Mouse (Mus musculus) cerebellum, postnatal 36 days (tissue): ENCODE measurements at regions not wholly inside any gene's neighbourhood (a gene's known extent, or its start where the extent isn't known, plus 50 kb on each side); places are given as distances from the start of the nearest gene placed in this dataset.

Source experiments
- DNase-seq, 2 experiments: peaks; one replicate each; pipeline ENCODE4 v3.0.0; 2021 to 2022; ENCODE audit warnings: mixed read lengths in 2 of 2

DNA sequence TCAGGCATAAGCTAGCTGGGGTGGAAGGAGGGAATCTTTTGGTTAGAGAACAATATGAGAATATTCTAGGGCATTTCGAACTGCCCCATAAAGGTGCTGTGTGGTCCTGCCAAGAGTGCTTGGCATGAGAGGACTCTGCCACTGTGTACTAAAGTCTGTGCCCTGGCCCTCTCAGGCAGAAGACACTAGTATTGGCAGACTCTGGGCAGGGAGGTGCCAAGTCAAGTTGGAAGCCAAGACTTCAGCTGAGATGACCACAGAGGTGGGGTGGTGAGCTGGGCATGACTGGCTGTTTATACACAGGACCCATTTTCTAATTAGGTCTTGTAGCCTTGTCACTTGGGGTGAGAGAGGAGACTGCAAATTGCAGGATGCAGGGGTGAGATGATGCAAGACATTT is 104.4 kb upstream of the Glra1 start:
- DNase-seq = peak; percentile 78 to 85

DNA sequence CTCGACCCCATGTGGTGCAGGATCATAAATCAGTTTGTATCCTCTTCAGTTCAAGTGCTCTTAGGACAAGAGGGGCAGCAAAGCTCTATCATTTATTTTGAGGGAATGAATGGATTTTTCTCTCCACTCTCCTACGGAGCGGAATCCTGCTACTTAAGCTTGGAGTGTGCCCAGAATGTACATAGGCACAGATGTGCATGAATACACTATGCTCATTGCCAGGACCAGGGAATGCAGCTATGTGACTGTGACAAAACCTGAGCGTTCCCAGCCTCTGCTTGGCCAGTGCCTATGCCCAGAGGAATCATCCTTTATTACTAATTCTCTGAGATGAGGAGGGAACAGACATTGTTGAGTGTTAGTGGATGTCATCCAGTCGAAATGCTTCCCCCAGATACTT is 99.5 kb upstream of the Glra1 start:
- DNase-seq = no peak

DNA sequence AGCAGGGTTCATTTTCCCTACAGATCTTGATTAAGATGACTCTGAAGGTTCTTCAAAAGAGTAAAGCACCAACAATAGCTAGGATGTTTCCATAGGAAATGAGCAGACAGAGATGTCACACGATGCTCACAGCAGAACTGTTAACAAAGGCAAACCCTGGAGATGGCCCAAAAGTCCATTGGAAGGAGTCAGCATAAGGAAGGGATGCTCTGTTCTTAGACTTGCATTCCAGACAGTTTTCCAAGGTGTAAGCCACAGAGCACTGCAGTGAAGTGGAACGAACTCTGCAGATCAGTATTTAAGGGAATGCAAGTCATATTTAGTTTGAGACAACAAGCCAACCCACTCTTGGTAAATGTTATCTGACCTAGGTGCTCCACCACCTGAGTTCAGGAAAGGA is 93.9 kb upstream of the Glra1 start:
- no peak for DNase-seq

DNA sequence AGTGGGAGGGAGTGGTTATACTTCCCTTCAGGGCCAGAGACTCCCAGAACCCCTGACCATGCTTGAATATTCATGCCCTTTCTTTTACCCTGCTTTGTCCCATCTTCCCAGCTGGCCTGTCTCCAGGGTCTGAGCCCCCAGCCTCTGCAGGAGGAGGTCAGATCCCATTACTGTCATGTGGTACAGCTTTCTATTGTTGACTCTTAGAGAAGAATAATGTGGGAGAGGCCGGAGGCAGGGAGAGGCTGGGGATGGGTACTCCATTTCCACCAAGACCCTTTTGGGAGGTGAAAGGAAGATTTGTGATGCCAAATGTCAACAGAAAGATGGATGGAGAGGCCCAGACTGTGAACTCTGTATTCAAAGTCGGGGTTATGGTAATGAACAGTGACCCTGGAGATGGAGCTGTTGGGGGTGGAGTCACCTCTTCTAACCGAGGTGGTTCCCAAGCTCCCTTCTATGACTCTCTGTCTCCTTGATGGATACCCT is 77.1 kb upstream of the Glra1 start:
- no peak for DNase-seq

DNA sequence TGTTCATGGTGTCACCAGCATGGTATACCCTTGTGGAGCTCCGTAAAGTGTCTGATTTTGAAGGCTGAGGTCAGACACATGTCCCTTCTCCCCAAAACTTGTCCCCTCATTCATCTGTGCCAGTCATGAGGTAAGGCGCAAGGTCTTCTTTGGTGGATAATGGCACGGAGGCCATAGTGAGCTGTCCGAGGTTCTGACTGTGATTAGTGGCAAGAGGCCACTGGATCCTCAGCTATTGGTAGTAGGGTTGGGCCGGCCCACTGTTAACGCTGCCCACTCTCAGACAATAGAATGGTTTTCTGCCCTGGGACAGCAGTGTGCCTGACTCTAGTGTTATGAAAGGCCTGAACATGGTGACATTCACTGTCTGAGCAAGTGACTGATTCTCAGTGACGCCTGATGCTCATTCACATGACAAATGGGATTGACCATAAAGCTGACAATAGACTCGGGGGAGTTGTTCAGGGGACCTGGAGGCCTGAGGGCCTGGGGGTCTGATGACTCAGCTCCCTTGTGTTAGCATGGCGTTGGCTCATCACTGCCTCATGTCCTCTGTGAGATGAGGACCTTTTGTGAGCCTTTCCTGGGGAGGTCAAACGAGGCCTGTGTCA is 74.5 kb upstream of the Glra1 start:
- no peak for DNase-seq

DNA sequence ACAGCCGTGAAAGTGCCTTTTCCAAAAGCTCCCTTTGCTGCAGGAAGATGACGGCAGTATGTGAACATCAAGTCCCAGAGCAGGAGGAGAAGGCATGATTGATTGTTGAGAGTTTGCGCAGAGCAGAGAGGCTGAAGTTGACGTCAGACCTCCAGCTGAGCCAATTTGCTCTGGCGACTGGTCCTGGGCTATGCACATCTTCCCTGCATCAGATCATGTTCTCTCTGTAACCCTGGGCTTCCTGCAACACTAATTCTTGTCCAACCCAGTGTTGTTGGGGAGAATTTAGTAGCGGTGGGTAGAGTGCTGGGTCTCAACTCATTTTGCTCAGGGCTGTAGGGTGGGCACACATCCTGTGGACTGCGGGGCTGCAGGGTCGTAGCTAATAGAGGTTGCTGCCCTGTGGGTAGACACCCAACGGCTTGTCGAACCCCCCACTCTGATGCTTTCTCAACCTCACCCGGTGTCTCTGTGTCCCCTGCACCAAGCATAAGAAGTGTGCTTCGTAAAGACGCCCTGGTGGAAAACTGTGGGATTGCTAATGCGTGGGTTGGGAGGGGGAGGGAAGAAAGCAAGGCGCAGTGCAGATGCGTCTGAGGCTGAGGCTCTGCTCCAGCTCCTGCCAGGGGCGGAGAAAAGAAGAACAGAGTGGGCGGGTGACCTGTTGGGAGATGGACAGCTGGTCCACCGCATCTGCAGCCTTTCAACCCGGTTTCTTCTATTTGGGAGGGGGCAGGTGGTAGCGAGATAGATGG is 73.4 kb upstream of the Glra1 start:
- no peak for DNase-seq

DNA sequence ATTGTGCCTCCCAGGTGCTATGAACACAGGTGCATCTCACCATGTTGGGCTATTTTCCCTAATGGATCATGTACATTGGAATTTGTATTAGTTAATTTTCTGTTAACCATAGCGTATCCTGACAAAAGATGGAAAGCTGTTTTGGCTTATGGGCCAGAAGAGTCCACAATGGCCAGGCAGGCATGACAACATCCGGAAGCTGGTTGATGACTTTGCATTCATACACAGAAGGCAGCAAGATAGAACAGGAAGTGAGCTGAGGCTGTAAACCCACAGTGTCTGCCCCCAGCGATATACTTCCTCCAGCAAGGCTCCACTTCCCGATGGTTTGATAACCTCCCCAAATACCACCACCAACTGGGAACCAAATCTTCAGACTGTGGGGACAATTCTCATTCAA is 55.1 kb upstream of the Glra1 start:
- DNase-seq = no peak

DNA sequence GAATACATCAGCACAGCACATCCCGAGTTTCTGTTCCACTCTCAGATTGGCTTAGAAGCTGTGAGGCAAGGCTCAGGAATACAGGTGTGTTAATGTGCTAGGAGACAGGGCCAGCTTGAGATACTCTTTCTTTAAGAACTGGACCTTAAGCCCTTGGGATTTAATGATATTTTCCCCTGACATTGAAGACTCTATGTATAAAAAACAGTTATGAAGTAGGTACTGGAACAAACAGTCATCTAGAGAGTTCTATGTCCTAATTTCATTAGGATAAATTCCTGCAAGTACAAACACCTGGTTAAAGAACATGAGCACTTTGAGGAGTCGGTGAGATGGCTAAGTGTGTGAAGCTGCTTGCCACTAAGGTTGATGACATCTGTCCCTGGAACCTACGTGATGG is 54.3 kb upstream of the Glra1 start:
- no peak for DNase-seq
